Mouse (Mus musculus) myocyte (in vitro differentiated cells): Measurements from ENCODE around the gene 5330417H12Rik. TPM values are rescaled to one million over a fixed set of nuclear protein-coding genes. Genes with fewer than 3 reads are reported as not detected.

Source experiments
- H3K27me3 ChIP-seq: one replicate; pipeline ENCODE4 v1.6.1; 2011; ENCODE audit not compliant: control insufficient read depth, insufficient read depth, insufficient read length
- H3K36me3 ChIP-seq: one replicate; pipeline ENCODE4 v1.6.1; 2011; ENCODE audit not compliant: control insufficient read depth, insufficient read depth
- H3K4me2 ChIP-seq: one replicate; pipeline ENCODE4 v1.6.1; 2011; ENCODE audit warnings: low read depth, control low read depth
- H3K4me3 ChIP-seq: one replicate; pipeline ENCODE4 v1.5.1; 2011; ENCODE audit warnings: mild to moderate bottlenecking, control low read depth, moderate library complexity
- H3K79me2 ChIP-seq: one replicate; pipeline ENCODE4 v1.6.1; 2011; ENCODE audit not compliant: control insufficient read depth, insufficient read depth
- H3ac ChIP-seq: one replicate; pipeline ENCODE4 v1.6.1; 2011; ENCODE audit not compliant: control insufficient read depth, insufficient read length
- CEBPB ChIP-seq: IDR thresholded peaks from 2 replicates; pipeline ENCODE4 v1.6.1; 2011; ENCODE audit warnings: mild to moderate bottlenecking, moderate library complexity; ENCODE audit not compliant: poor library complexity, insufficient read depth, severe bottlenecking
- E2F4 ChIP-seq: IDR thresholded peaks from one replicate; pipeline ENCODE4 v1.6.1; 2011; ENCODE audit warnings: mild to moderate bottlenecking, control low read depth, moderate library complexity; ENCODE audit not compliant: insufficient read depth
- MAX ChIP-seq: IDR thresholded peaks from one replicate; pipeline ENCODE4 v1.6.1; 2011; ENCODE audit warnings: low read depth, mild to moderate bottlenecking, control low read depth
- MYOD1 ChIP-seq, 3 experiments: IDR thresholded peaks; one replicate each; pipeline ENCODE4 v1.6.1; 2011; ENCODE audit warnings: control low read depth in 2 of 3, low read depth in 2 of 3, mild to moderate bottlenecking in 2 of 3, moderate library complexity in 1 of 3; ENCODE audit not compliant: insufficient read length in 2 of 3, control insufficient read depth in 1 of 3
- MYOG ChIP-seq, 3 experiments: IDR thresholded peaks; one replicate each; pipeline ENCODE4 v1.6.1; 2011; ENCODE audit warnings: control low read depth in 2 of 3, low read depth in 2 of 3, mild to moderate bottlenecking in 2 of 3; ENCODE audit not compliant: insufficient read length in 2 of 3, control insufficient read depth in 1 of 3, insufficient read depth in 1 of 3
- POLR2A ChIP-seq: IDR thresholded peaks from one replicate; pipeline ENCODE4 v1.6.1; 2011; ENCODE audit warnings: low read depth, mild to moderate bottlenecking, control low read depth, moderate library complexity; ENCODE audit not compliant: insufficient read length
- POLR2AphosphoS2 ChIP-seq: IDR thresholded peaks from one replicate; pipeline ENCODE4 v1.6.1; 2011; ENCODE audit warnings: low read depth, control low read depth; ENCODE audit not compliant: insufficient read length
- REST ChIP-seq: IDR thresholded peaks from one replicate; pipeline ENCODE4 v1.6.1; 2011; ENCODE audit warnings: mild to moderate bottlenecking, control low read depth, moderate library complexity; ENCODE audit not compliant: insufficient read depth, insufficient read length
- SRF ChIP-seq: IDR thresholded peaks from one replicate; pipeline ENCODE4 v1.6.1; 2011; ENCODE audit warnings: low read depth; ENCODE audit not compliant: control insufficient read depth, insufficient read length
- TCF12 ChIP-seq: IDR thresholded peaks from one replicate; pipeline ENCODE4 v1.6.1; 2011; ENCODE audit warnings: mild to moderate bottlenecking, control low read depth; ENCODE audit not compliant: poor library complexity, insufficient read depth, severe bottlenecking
- TCF3 ChIP-seq: IDR thresholded peaks from one replicate; pipeline ENCODE4 v1.6.1; 2011; ENCODE audit warnings: low read depth, control low read depth; ENCODE audit not compliant: insufficient read length
- USF1 ChIP-seq: IDR thresholded peaks from one replicate; pipeline ENCODE4 v1.6.1; 2011; ENCODE audit warnings: low read depth, mild to moderate bottlenecking, control low read depth, moderate library complexity
- polyA plus RNA-seq: library from polyadenylated mRNA; unstranded; fragments of >200 nt; fragmentation: generic; extraction: Trizol; gene quantifications from one replicate; pipeline ENCODE4 v1.2.1, GENCODE M21; 2012; ENCODE audit warnings: missing spikeins

Gene 5330417H12Rik
- polyA plus RNA-seq, 1 experiment: not detected

DNA sequence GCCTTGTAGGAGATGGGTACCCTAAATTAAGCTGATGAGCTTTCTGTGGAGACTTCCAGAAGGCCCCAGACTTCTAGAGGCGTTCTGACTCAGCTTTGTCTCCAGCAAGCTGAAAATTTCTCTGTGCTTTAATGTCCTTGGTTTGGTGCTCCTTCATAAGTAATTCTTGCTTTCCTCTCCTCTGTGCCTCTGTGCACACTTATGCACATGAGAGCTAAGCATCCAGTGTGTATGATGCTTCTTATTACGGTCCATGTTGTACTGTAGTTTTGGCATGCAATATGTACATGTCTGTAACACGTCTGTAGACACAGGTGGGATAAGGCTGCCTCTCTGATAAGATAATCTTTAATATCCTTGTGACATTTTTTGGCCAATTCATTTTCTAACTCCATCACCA, 27.0 kb downstream of the 5330417H12Rik start:
- Histone ChIP-seq H3K36me3 (no peaks in the 10 kb centered on the region), H3ac (no peak overlapping the region), H3K4me2 (no peak overlapping the region), H3K79me2 (no peaks in the 10 kb centered on the region), H3K4me3 (no peak overlapping the region), H3K27me3 (no peaks in the 10 kb centered on the region)
- no peak for TF ChIP-seq USF1
- TF ChIP-seq REST: no peak

DNA sequence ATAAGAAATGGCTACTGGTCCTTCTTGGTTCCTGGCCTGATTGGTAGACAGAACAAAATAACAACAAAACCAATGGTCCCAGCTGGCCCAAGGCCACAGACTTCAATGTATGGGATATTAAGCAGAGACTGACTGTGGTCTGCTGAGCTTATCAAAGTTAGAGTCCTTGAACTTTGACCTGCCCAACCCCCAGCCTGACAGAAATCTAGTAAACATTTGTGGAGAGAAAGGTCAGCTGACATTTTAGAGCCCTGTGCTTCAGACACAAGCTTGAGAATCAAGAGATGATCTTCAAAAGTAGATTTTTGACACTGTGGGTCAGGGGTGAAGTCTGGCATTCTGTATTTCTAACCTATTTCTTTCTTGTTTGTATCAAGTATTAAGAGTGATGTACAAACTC, 28.2 kb downstream of the 5330417H12Rik start:
- H3K79me2 ChIP-seq: no peaks in the 10 kb centered on the region
- H3K36me3 ChIP-seq: no peaks in the 10 kb centered on the region
- H3ac ChIP-seq: no peak overlapping the region
- no peak overlapping the region for H3K4me3 ChIP-seq
- H3K4me2 ChIP-seq: no peak overlapping the region
- no peaks in the 10 kb centered on the region for H3K27me3 ChIP-seq
- TF ChIP-seq E2F4 (no peak), CEBPB (no peak), SRF (no peak), REST (no peak), MAX (no peak), TCF12 (no peak), POLR2AphosphoS2 (no peak), TCF3 (no peak), MYOG (IDR thresholded peaks at IDR 0.05; ENCODE audit: control insufficient read depth in 1 of 3, insufficient read depth in 1 of 3, insufficient read length in 2 of 3, low read depth in 2 of 3) (no peak), MYOD1 (IDR thresholded peaks at IDR 0.05; ENCODE audit: control insufficient read depth in 1 of 3, insufficient read length in 2 of 3, low read depth in 2 of 3) (no peak), USF1 (no peak), POLR2A (no peak)

DNA sequence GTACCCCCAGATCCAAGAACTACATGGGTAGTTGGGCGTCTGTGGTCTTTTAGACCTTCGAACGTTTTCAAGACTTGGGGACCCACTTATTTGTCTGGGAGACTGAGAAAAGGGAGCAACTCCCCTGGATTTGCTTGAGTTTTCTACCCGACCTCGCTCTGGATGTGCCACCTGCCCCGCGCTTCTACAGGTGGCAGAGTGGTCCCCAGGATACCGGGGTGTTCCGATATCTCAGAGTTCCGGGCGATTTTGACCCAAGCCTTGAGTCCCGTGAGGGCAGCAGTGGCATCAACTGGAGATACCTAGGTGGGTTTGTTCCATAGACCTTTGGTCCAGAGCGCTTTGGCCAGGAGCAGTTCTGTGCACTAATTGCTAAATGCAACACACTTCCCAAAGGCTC, 29.5 kb downstream of the 5330417H12Rik start:
- TF ChIP-seq TCF3: no peak
- TF ChIP-seq MYOG (IDR thresholded peaks at IDR 0.05; ENCODE audit: control insufficient read depth in 1 of 3, insufficient read depth in 1 of 3, insufficient read length in 2 of 3, low read depth in 2 of 3): no peak
- TF ChIP-seq TCF12: no peak
- TF ChIP-seq CEBPB: no peak
- TF ChIP-seq SRF: no peak
- no peak for TF ChIP-seq REST
- TF ChIP-seq MAX: no peak
- no peak for TF ChIP-seq POLR2A
- no peak for TF ChIP-seq E2F4
- TF ChIP-seq POLR2AphosphoS2: no peak
- no peak for TF ChIP-seq MYOD1 (IDR thresholded peaks at IDR 0.05; ENCODE audit: control insufficient read depth in 1 of 3, insufficient read length in 2 of 3, low read depth in 2 of 3)
- no peak for TF ChIP-seq USF1
- no peak overlapping the region for H3K4me2 ChIP-seq
- H3K4me3 ChIP-seq: no peak overlapping the region
- H3K79me2 ChIP-seq: no peaks in the 10 kb centered on the region
- no peaks in the 10 kb centered on the region for H3K27me3 ChIP-seq
- H3K36me3 ChIP-seq: no peaks in the 10 kb centered on the region
- no peak overlapping the region for H3ac ChIP-seq

GRCm38 (mm10) chr7:107594857-107595402, 30.0 kb downstream of the 5330417H12Rik start, which contains the start of gene Ppfibp2:
Ppfibp2 (plus strand) TSS chr7:107595207.
- H3K79me2 ChIP-seq: no peaks in the 10 kb centered on the region
- no peak within 1 kb of the TSS for H3K4me3 ChIP-seq
- no peaks in the 10 kb centered on the region for H3K36me3 ChIP-seq
- no peak within 1 kb of the TSS for H3ac ChIP-seq
- no peak within 1 kb of the TSS for H3K4me2 ChIP-seq
- H3K27me3 ChIP-seq: no peaks in the 10 kb centered on the region
- TF ChIP-seq MAX (no peak), TCF12 (no peak), MYOG (IDR thresholded peaks at IDR 0.05; ENCODE audit: control insufficient read depth in 1 of 3, insufficient read depth in 1 of 3, insufficient read length in 2 of 3, low read depth in 2 of 3) (no peak), REST (no peak), CEBPB (no peak), POLR2AphosphoS2 (no peak), SRF (no peak), E2F4 (no peak), MYOD1 (IDR thresholded peaks at IDR 0.05; ENCODE audit: control insufficient read depth in 1 of 3, insufficient read length in 2 of 3, low read depth in 2 of 3) (no peak), USF1 (no peak), POLR2A (no peak), TCF3 (no peak)

- Histone ChIP-seq H3K27me3 (no peaks in the 10 kb centered on the region), H3K79me2 (no peaks in the 10 kb centered on the region), H3ac (no peak overlapping the region), H3K36me3 (no peaks in the 10 kb centered on the region), H3K4me2 (no peak overlapping the region), H3K4me3 (no peak overlapping the region)
- TF ChIP-seq MAX (no peak), MYOD1 (IDR thresholded peaks at IDR 0.05; ENCODE audit: control insufficient read depth in 1 of 3, insufficient read length in 2 of 3, low read depth in 2 of 3) (no peak), POLR2A (no peak), TCF12 (no peak), CEBPB (no peak)
Observed at GRCm38 (mm10) chr7:107594325-107594856, 30.6 kb downstream of the 5330417H12Rik start.
